Mouse (Mus musculus) E14TG2a.4 (cell line): ENCODE measurements at regions not wholly inside any gene's neighbourhood (a gene's known extent, or its start where the extent isn't known, plus 50 kb on each side); places are given as distances from the start of the nearest gene placed in this dataset.

Experiments used
- CTCF ChIP-seq: conservative IDR thresholded peaks from 2 replicates; pipeline ENCODE4 v1.5.1; 2014; ENCODE audit warnings: low read length
- POU5F1 ChIP-seq: IDR thresholded peaks from 2 replicates; pipeline ENCODE4 v1.6.1; 2014; ENCODE audit warnings: low read length, borderline replicate concordance

GRCm38 (mm10) chr12:114009391-114009790 is 465.7 kb downstream of the Adam6a start:
- TF ChIP-seq CTCF: no peak
- TF ChIP-seq POU5F1: no peak
